Mouse (Mus musculus): ENCODE data around the gene Fgfr2. TPM values are rescaled to one million over a fixed set of nuclear protein-coding genes. Genes with fewer than 3 reads are reported as not detected.

Fgfr2 gene
- total RNA-seq, 2 experiments from 2014 or later, result 35.8 to 40.8 TPM

- intact Hi-C loops (cut with DNase I), result no loop called here
- no peak for DNase-seq
Observed at GRCm38 (mm10) chr7:133050681-133051080, 72.5 kb downstream of the Fgfr2 start.

GRCm38 (mm10) chr7:133048085-133048630 is 75.0 kb downstream of the Fgfr2 start:
- intact Hi-C loops (cut with DNase I), result no loop called here
- peak; percentile 61 for DNase-seq

- no peak for DNase-seq
- intact Hi-C loops (cut with DNase I), result no loop called here
Observed at GRCm38 (mm10) chr7:133047287-133047686, 75.9 kb downstream of the Fgfr2 start.

- intact Hi-C loops (cut with DNase I), result no loop called here
- DNase-seq, result no peak
Observed at GRCm38 (mm10) chr7:133044721-133045120, 78.4 kb downstream of the Fgfr2 start.

GRCm38 (mm10) chr7:133041784-133042183 is 81.4 kb downstream of the Fgfr2 start:
- intact Hi-C loops (cut with DNase I), result no loop called here

GRCm38 (mm10) chr7:133040688-133041345 is 82.3 kb downstream of the Fgfr2 start:
- no peak for DNase-seq
- intact Hi-C loops (cut with DNase I), result no loop called here

More at GRCm38 (mm10) chr7:133041784-133042183, 81.4 kb downstream of the Fgfr2 start:
- no peak for DNase-seq

GRCm38 (mm10) chr7:133039556-133040255 is 83.4 kb downstream of the Fgfr2 start:
- no peak for DNase-seq
- intact Hi-C loops (cut with DNase I), result loop anchor here (5.0 kb wide), 1 partner anchor 583 kb away; no protein-coding TSS in a partner anchor

- intact Hi-C loops (cut with DNase I), result loop anchor here (5.0 kb wide), 1 partner anchor 585 kb away; no protein-coding TSS in a partner anchor
- no peak for DNase-seq
Observed at GRCm38 (mm10) chr7:133037618-133038017, 85.5 kb downstream of the Fgfr2 start.

- DNase-seq, result no peak
- intact Hi-C loops (cut with DNase I), result loop anchor here (5.0 kb wide), 1 partner anchor 585 kb away; no protein-coding TSS in a partner anchor
Observed at GRCm38 (mm10) chr7:133037217-133037616, 85.9 kb downstream of the Fgfr2 start.

GRCm38 (mm10) chr7:133035901-133036300 is 87.2 kb downstream of the Fgfr2 start:
- intact Hi-C loops (cut with DNase I), result loop anchor here (5.0 kb wide), 1 partner anchor 586 kb away; no protein-coding TSS in a partner anchor
- no peak for DNase-seq

GRCm38 (mm10) chr7:133032589-133033203 is 90.5 kb downstream of the Fgfr2 start:
- intact Hi-C loops (cut with DNase I), result loop anchor here (2.0 to 5.0 kb wide), 2 partner anchors 85 to 604 kb away; partner anchors contain the start of gene Edrf1
- peak; percentile 65 for DNase-seq

- intact Hi-C loops (cut with DNase I), result loop anchor here (5.0 kb wide), 1 partner anchor 88 kb away; no protein-coding TSS in a partner anchor
- no peak for DNase-seq
Observed at GRCm38 (mm10) chr7:133029496-133030047, 93.6 kb downstream of the Fgfr2 start.

- DNase-seq, result no peak
- intact Hi-C loops (cut with DNase I), result no loop called here
Observed at GRCm38 (mm10) chr7:133029004-133029403, 94.1 kb downstream of the Fgfr2 start.

GRCm38 (mm10) chr7:133027930-133028329 is 95.2 kb downstream of the Fgfr2 start:
- intact Hi-C loops (cut with DNase I), result no loop called here
- no peak for DNase-seq

- intact Hi-C loops (cut with DNase I), result no loop called here
- DNase-seq, result no peak
Observed at GRCm38 (mm10) chr7:133024694-133025093, 98.5 kb downstream of the Fgfr2 start.

- no peak for DNase-seq
- intact Hi-C loops (cut with DNase I), result no loop called here
Observed at GRCm38 (mm10) chr7:133019481-133020020, 103.6 kb downstream of the Fgfr2 start.

GRCm38 (mm10) chr7:133018961-133019360 is 104.2 kb downstream of the Fgfr2 start:
- DNase-seq, result no peak
- intact Hi-C loops (cut with DNase I), result no loop called here

GRCm38 (mm10) chr7:133015416-133016070 is 107.6 kb downstream of the Fgfr2 start:
- intact Hi-C loops (cut with DNase I), result no loop called here
- no peak for DNase-seq

GRCm38 (mm10) chr7:133014631-133015030 is 108.5 kb downstream of the Fgfr2 start:
- no peak for DNase-seq
- intact Hi-C loops (cut with DNase I), result no loop called here

- no peak for DNase-seq
- intact Hi-C loops (cut with DNase I), result no loop called here
Observed at GRCm38 (mm10) chr7:133013923-133014322, 109.2 kb downstream of the Fgfr2 start.

Measured in left cerebral cortex, postnatal 4 days (tissue).